Mouse (Mus musculus) kidney, embryonic 16.5 days (tissue): ENCODE results near the gene Tmem184a. TPM values are rescaled to one million over a fixed set of nuclear protein-coding genes. Genes with fewer than 3 reads are reported as not detected.

Experiments
- ATAC-seq: fragments of 200-750 bp; cut with Nextera tagmentation; 2 replicates; pipeline ENCODE4 v1.8.0; 2017; ENCODE audit warnings: moderate TSS enrichment; ENCODE audit not compliant: low FRiP score, low TSS enrichment
- H3K27ac ChIP-seq: fragments of 300-500 bp; sonication (generic); 2 replicates; pipeline ENCODE4 v1.5.1; 2014; ENCODE audit warnings: low read length
- H3K27me3 ChIP-seq: fragments of 300-500 bp; sonication (generic); 2 replicates; pipeline ENCODE4 v1.6.1; 2014; ENCODE audit warnings: low read length, control low read depth, mixed read lengths; ENCODE audit not compliant: insufficient read depth
- H3K36me3 ChIP-seq: fragments of 300-500 bp; sonication (generic); 2 replicates; pipeline ENCODE4 v1.6.1; 2014; ENCODE audit warnings: low read length, control low read depth, mixed read lengths; ENCODE audit not compliant: insufficient read depth
- H3K4me1 ChIP-seq: fragments of 300-500 bp; sonication (generic); 2 replicates; pipeline ENCODE4 v1.6.1; 2014; ENCODE audit warnings: low read length, control low read depth, mixed read lengths; ENCODE audit not compliant: insufficient read depth
- H3K4me2 ChIP-seq: fragments of 300-500 bp; sonication (generic); replicated peaks from 2 replicates; pipeline ENCODE4 v1.6.1; 2014; ENCODE audit warnings: low read depth, low read length
- H3K4me3 ChIP-seq: fragments of 300-500 bp; sonication (generic); 2 replicates; pipeline ENCODE4 v1.5.1; 2014; ENCODE audit warnings: mild to moderate bottlenecking, low read length
- H3K9ac ChIP-seq: fragments of 300-500 bp; sonication (generic); replicated peaks from 2 replicates; pipeline ENCODE4 v1.6.1; 2014; ENCODE audit warnings: low read length
- H3K9me3 ChIP-seq: fragments of 300-500 bp; sonication (generic); 2 replicates; pipeline ENCODE4 v1.6.1; 2016; ENCODE audit warnings: low read length, control low read depth
- WGBS: fragments of 180-500 bp; shearing (Covaris S2); extraction: QIAGEN DNeasy Blood & Tissue Kit; methylation state at CpG from one replicate; pipeline ENCODE4 v1.1.7; 2014; 5-methylcytosine and 5-hydroxymethylcytosine counted together
- polyA plus RNA-seq: library from polyadenylated mRNA; unstranded; fragments of >200 nt; fragmentation: Nextera tagmentation; extraction: Ambion mirVana; gene quantifications from 2 replicates; pipeline ENCODE4 v1.2.1, GENCODE M21; 2015

Gene Tmem184a
- polyA plus RNA-seq, 1 experiment from 2014 or later, result 10.3 TPM

- H3K27ac ChIP-seq, result no peak overlapping the region
- no peaks in the 10 kb centered on the region for H3K27me3 ChIP-seq
- H3K36me3 ChIP-seq, result no peaks in the 10 kb centered on the region
- no peak overlapping the region for H3K4me2 ChIP-seq
- no peak overlapping the region for H3K9ac ChIP-seq
- ATAC-seq, result no peak
- H3K9me3 ChIP-seq, result no peaks in the 10 kb centered on the region
- 51% methylated on average over 8 of the region's 8 CpGs for WGBS
- no peaks in the 10 kb centered on the region for H3K4me1 ChIP-seq
- H3K4me3 ChIP-seq, result no peak overlapping the region
Observed at GRCm38 (mm10) chr5:139781406-139781805, 38.3 kb downstream of the Tmem184a start.

- no peak overlapping the region for H3K27ac ChIP-seq
- H3K9ac ChIP-seq, result no peak overlapping the region
- H3K4me2 ChIP-seq, result no peak overlapping the region
- no peaks in the 10 kb centered on the region for H3K9me3 ChIP-seq
- ATAC-seq, result no peak
- peaks cover 10% of the 10 kb centered on the region for H3K4me1 ChIP-seq
- H3K4me3 ChIP-seq, result no peak overlapping the region
- H3K36me3 ChIP-seq, result peaks cover 17% of the 10 kb centered on the region
- no peaks in the 10 kb centered on the region for H3K27me3 ChIP-seq
- 80% methylated on average over 5 of the region's 5 CpGs for WGBS
Observed at GRCm38 (mm10) chr5:139776966-139777365, 42.8 kb downstream of the Tmem184a start.

- H3K9me3 ChIP-seq, result no peaks in the 10 kb centered on the region
- no peak within 1 kb of the TSS; the same call in 1 of the 2 replicates for H3K27ac ChIP-seq
- peak within 1 kb of the TSS; percentile 94 for H3K4me3 ChIP-seq
- peaks cover 31% of the 10 kb centered on the region for H3K36me3 ChIP-seq
- peaks cover 10% of the 10 kb centered on the region for H3K4me1 ChIP-seq
- H3K4me2 ChIP-seq, result peak within 1 kb of the TSS; percentile 88
- under 1% methylated on average over 55 of the region's 55 CpGs for WGBS
- no peaks in the 10 kb centered on the region for H3K27me3 ChIP-seq
- ATAC-seq, result peak; percentile 93
- peak within 1 kb of the TSS; percentile 87 for H3K9ac ChIP-seq
Observed at GRCm38 (mm10) chr5:139775216-139775926, 44.3 kb downstream of the Tmem184a start, which contains the start of gene Ints1. TSS of gene Ints1 (minus strand) at chr5:139775674.

GRCm38 (mm10) chr5:139768216-139768615 is 51.5 kb downstream of the Tmem184a start:
- Histone ChIP-seq H3K4me2 (no peak overlapping the region), H3K36me3 (peaks cover 86% of the 10 kb centered on the region), H3K9ac (no peak overlapping the region), H3K9me3 (no peaks in the 10 kb centered on the region), H3K27me3 (no peaks in the 10 kb centered on the region), H3K4me1 (no peaks in the 10 kb centered on the region), H3K4me3 (no peak overlapping the region), H3K27ac (no peak overlapping the region)
- WGBS, result 91% methylated on average over 8 of the region's 8 CpGs
- no peak for ATAC-seq

- Histone ChIP-seq H3K4me1 (no peaks in the 10 kb centered on the region), H3K4me2 (no peak overlapping the region), H3K4me3 (no peak overlapping the region), H3K9ac (no peak overlapping the region), H3K27ac (no peak overlapping the region), H3K27me3 (no peaks in the 10 kb centered on the region), H3K9me3 (no peaks in the 10 kb centered on the region), H3K36me3 (peaks cover 78% of the 10 kb centered on the region)
- WGBS, result 73% methylated on average over 11 of the region's 11 CpGs
- 0 out of 2 replicates have a peak, but pooled peaks have one; percentile 16 for ATAC-seq
Observed at GRCm38 (mm10) chr5:139764296-139764695, 55.4 kb downstream of the Tmem184a start.

- H3K27ac ChIP-seq, result no peak overlapping the region
- WGBS, result 84% methylated on average over 16 of the region's 16 CpGs
- no peak overlapping the region for H3K4me2 ChIP-seq
- no peak overlapping the region for H3K9ac ChIP-seq
- no peak for ATAC-seq
- no peaks in the 10 kb centered on the region for H3K9me3 ChIP-seq
- no peaks in the 10 kb centered on the region for H3K4me1 ChIP-seq
- peaks cover 73% of the 10 kb centered on the region for H3K36me3 ChIP-seq
- H3K4me3 ChIP-seq, result no peak overlapping the region
- H3K27me3 ChIP-seq, result no peaks in the 10 kb centered on the region
Observed at GRCm38 (mm10) chr5:139758096-139758495, 61.6 kb downstream of the Tmem184a start.

GRCm38 (mm10) chr5:139756586-139756985 is 63.1 kb downstream of the Tmem184a start:
- H3K9me3 ChIP-seq, result no peaks in the 10 kb centered on the region
- no peak overlapping the region for H3K27ac ChIP-seq
- H3K9ac ChIP-seq, result no peak overlapping the region
- H3K27me3 ChIP-seq, result no peaks in the 10 kb centered on the region
- no peaks in the 10 kb centered on the region for H3K4me1 ChIP-seq
- no peak overlapping the region for H3K4me2 ChIP-seq
- no peak overlapping the region for H3K4me3 ChIP-seq
- WGBS, result 90% methylated on average over 2 of the region's 2 CpGs
- no peak for ATAC-seq
- peaks cover 67% of the 10 kb centered on the region for H3K36me3 ChIP-seq

GRCm38 (mm10) chr5:139756135-139756534 is 63.6 kb downstream of the Tmem184a start:
- Histone ChIP-seq H3K27me3 (no peaks in the 10 kb centered on the region), H3K4me2 (no peak overlapping the region), H3K4me1 (no peaks in the 10 kb centered on the region), H3K27ac (no peak overlapping the region), H3K36me3 (peaks cover 68% of the 10 kb centered on the region), H3K4me3 (no peak overlapping the region), H3K9me3 (no peaks in the 10 kb centered on the region), H3K9ac (no peak overlapping the region)
- ATAC-seq, result no peak
- WGBS, result 91% methylated on average over 12 of the region's 12 CpGs

GRCm38 (mm10) chr5:139754753-139755152 is 65.0 kb downstream of the Tmem184a start:
- no peak for ATAC-seq
- 36% methylated on average over 12 of the region's 12 CpGs for WGBS
- Histone ChIP-seq H3K4me2 (no peak overlapping the region), H3K9ac (no peak overlapping the region), H3K36me3 (peaks cover 65% of the 10 kb centered on the region), H3K9me3 (no peaks in the 10 kb centered on the region), H3K27me3 (no peaks in the 10 kb centered on the region), H3K4me3 (no peak overlapping the region), H3K27ac (no peak overlapping the region), H3K4me1 (no peaks in the 10 kb centered on the region)
